Mouse (Mus musculus) liver, embryonic 14.5 days (tissue): Measurements from ENCODE around the gene Rps26. TPM values are rescaled to one million over a fixed set of nuclear protein-coding genes. Genes with fewer than 3 reads are reported as not detected.

ENCODE experiments used
- ATAC-seq: fragments of 200-750 bp; cut with Nextera tagmentation; 2 replicates; pipeline ENCODE4 v1.8.0; 2017; ENCODE audit warnings: moderate number of reproducible peaks, mild to moderate bottlenecking, moderate library complexity; ENCODE audit not compliant: insufficient read depth
- DNase-seq, 3 experiments: peaks; one replicate each; pipeline ENCODE4 v3.0.0-alpha.2; 2012 to 2013; ENCODE audit warnings: low read depth in 3 of 3, low spot score in 3 of 3
- H3K27ac ChIP-seq: fragments of 300-500 bp; sonication (generic); 2 replicates; pipeline ENCODE4 v1.5.1; 2014; ENCODE audit warnings: moderate library complexity, mild to moderate bottlenecking, control low read depth, inconsistent platforms
- H3K27me3 ChIP-seq: fragments of 300-500 bp; sonication (generic); 2 replicates; pipeline ENCODE4 v1.6.1; 2014; ENCODE audit warnings: mild to moderate bottlenecking, low read length, moderate library complexity; ENCODE audit not compliant: control insufficient read depth, insufficient read depth
- H3K36me3 ChIP-seq: fragments of 300-500 bp; sonication (generic); replicated peaks from 2 replicates; pipeline ENCODE4 v1.6.1; 2014; ENCODE audit warnings: low read depth; ENCODE audit not compliant: control insufficient read depth, insufficient read depth
- H3K4me1 ChIP-seq, 2 experiments: fragments of 200-500 bp in 1 of 2; fragments of 300-500 bp in 1 of 2; sonication (generic) in 1 of 2; replicated peaks; 2 replicates each; pipeline ENCODE4 v1.6.1; 2012 to 2014; ENCODE audit warnings: antibody characterized with exemption in 1 of 2, inconsistent platforms in 1 of 2, low read length in 1 of 2; ENCODE audit not compliant: control insufficient read depth in 2 of 2, insufficient read depth in 2 of 2
- H3K4me2 ChIP-seq: fragments of 300-500 bp; sonication (generic); 2 replicates; pipeline ENCODE4 v1.6.1; 2014; ENCODE audit warnings: low read depth, mild to moderate bottlenecking, control low read depth, moderate library complexity
- H3K4me3 ChIP-seq, 2 experiments: fragments of 200-500 bp in 1 of 2; fragments of 300-500 bp in 1 of 2; sonication (generic) in 1 of 2; 2 replicates each; pipeline ENCODE4 v1.5.1; 2012 to 2014; ENCODE audit warnings: low read depth in 2 of 2, low read length in 2 of 2, mild to moderate bottlenecking in 2 of 2, control low read depth in 1 of 2, inconsistent platforms in 1 of 2, moderate library complexity in 1 of 2; ENCODE audit not compliant: insufficient read depth in 1 of 2
- H3K9ac ChIP-seq: fragments of 300-500 bp; sonication (generic); replicated peaks from 2 replicates; pipeline ENCODE4 v1.6.1; 2014; ENCODE audit warnings: mild to moderate bottlenecking, control low read depth, moderate library complexity
- H3K9me3 ChIP-seq: fragments of 300-500 bp; sonication (generic); 2 replicates; pipeline ENCODE4 v1.6.1; 2016; ENCODE audit warnings: low read length, mixed read lengths; ENCODE audit not compliant: control insufficient read depth
- CTCF ChIP-seq: IDR thresholded peaks from 2 replicates; pipeline ENCODE4 v1.5.1; 2016; ENCODE audit warnings: antibody characterized with exemption, low read depth, control low read depth
- EP300 ChIP-seq: IDR thresholded peaks from 2 replicates; pipeline ENCODE4 v1.6.1; 2016; ENCODE audit warnings: antibody characterized with exemption, low read depth
- WGBS: fragments of 180-500 bp; shearing (Covaris S2); extraction: QIAGEN DNeasy Blood & Tissue Kit; methylation state at CpG from one replicate; pipeline ENCODE4 v1.1.7; 2014; ENCODE audit not compliant: insufficient replicate concordance; 5-methylcytosine and 5-hydroxymethylcytosine counted together
- polyA plus RNA-seq, 2 experiments: library from polyadenylated mRNA; depleted of rRNA in 1 of 2; stranded (reverse) in 1 of 2; unstranded in 1 of 2; fragments of >200 nt; fragmentation: Nextera tagmentation in 1 of 2; extraction: Ambion mirVana in 1 of 2; gene quantifications; 2 replicates each; pipeline versions ENCODE4 v1.2.1 to v1.2.3; 2012 to 2014

Gene Rps26
- polyA plus RNA-seq, 2 experiments, result 643 to 867 TPM

DNA sequence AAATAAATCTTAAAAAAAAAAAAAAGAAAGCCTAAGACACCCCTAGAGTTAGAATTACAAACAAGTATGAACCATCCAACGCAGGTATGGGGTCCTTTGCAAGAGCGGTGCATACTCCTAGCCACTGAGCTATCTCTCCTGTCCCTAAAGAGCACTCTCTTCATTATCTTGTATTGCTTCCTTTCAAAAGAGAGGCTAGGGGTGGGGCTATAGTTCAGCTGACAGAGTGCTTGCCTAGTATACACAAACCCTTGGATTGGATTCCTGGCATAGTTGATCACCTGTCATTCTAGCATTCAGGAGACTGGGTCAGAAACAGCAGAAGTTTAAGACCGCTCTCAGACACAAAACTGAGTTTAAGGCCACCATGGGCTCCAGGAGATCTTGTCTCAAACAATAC, 28.7 kb upstream of the Rps26 start:
- no peak overlapping the region for H3K4me3 ChIP-seq
- no peaks in the 10 kb centered on the region for H3K9me3 ChIP-seq
- no peaks in the 10 kb centered on the region; the same call in 1 of the 2 replicates for H3K27me3 ChIP-seq
- ATAC-seq (peak; percentile 49; the same call in 1 of the 2 replicates), DNase-seq (no peak)
- TF ChIP-seq CTCF, result no peak
- TF ChIP-seq EP300, result no peak
- no peak overlapping the region for H3K27ac ChIP-seq
- H3K4me1 ChIP-seq, result peaks cover 4 to 10% of the 10 kb centered on the region in 2 experiments
- no peak overlapping the region for H3K9ac ChIP-seq
- no peak overlapping the region for H3K4me2 ChIP-seq
- WGBS, result 28% methylated on average over 3 of the region's 3 CpGs
- H3K36me3 ChIP-seq, result no peaks in the 10 kb centered on the region

DNA sequence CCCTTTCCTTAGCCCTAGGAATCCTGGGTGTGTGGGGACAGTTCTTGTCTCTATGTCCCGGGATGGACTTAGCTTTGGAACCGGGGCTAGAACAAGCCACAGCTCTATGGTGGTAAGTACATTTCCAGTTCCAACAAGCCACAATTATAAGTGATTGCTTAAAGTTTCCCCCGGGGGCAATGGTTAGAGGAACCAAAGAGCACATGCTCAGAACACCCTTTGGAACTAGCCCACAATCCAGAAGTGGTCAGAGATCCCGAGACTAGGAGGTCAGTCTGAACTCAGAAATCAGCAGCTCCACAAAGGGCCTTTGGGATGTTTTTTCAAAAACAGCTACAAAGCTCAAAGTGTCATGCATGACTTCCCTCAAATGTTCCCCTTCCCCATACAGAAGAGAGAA, 27.3 kb upstream of the Rps26 start:
- no peak for TF ChIP-seq CTCF
- no peak for TF ChIP-seq EP300
- ATAC-seq (no peak), DNase-seq (no peak)
- 53% methylated on average over 4 of the region's 4 CpGs for WGBS
- Histone ChIP-seq H3K27me3 (no peaks in the 10 kb centered on the region; the same call in 1 of the 2 replicates), H3K9me3 (no peaks in the 10 kb centered on the region), H3K36me3 (no peaks in the 10 kb centered on the region), H3K27ac (no peak overlapping the region), H3K4me1 (peaks cover 4 to 10% of the 10 kb centered on the region in 2 experiments), H3K4me3 (no peak overlapping the region), H3K4me2 (no peak overlapping the region), H3K9ac (no peak overlapping the region)

DNA sequence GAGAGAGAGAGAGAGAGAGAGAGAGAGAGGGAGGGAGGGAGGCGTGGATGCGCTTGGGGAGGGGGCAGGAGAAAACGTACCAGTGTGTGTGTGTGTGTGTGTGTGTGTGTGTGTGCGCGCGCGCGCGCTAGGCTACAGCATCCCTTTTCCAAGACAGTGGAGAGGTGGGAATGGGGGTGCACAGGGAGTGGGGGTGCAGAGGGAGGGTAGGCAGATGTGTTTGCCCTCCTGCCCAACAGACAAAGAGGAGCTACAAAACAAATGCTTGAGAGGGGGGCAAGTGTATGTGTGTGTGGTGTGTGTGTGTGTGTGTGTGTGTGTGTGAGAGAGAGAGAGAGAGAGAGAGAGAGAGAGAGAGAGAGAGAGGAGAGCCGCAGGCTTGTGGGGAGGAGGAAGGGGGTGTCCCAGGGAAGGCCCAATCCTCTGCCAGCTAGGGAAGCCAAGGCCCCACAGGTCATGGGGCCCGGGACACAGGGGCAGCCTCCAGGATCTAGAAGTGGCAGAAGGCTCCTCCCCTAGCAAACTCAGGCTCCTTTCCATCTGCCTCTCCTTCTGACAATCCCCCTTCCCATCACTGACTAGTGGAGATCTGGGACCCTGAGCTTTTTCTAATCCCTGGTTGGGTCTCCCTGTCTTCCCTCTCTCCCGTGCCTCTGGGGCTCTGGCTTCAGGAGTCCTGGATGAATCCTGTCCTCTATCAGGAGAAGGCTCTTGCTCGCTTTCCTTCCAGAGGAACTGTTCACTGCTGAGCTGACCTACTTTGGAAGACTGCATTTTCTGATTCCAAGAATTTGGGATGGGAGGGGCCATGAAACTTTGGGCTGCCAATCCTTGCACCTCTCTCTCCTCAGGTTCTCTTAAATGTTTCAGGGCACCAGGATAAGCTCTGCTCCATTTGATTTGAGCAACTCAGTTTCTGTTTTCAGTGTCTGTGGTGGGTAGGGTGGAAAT, 19.9 kb upstream of the Rps26 start:
- no peaks in the 10 kb centered on the region for H3K9me3 ChIP-seq
- H3K27me3 ChIP-seq, result peaks cover 18% of the 10 kb centered on the region
- peaks cover 3 to 9% of the 10 kb centered on the region in 2 experiments; a peak in 3 of 4 replicates for H3K4me1 ChIP-seq
- H3K9ac ChIP-seq, result no peak overlapping the region
- 24% methylated on average over 12 of the region's 13 CpGs for WGBS
- DNase-seq (no peak), ATAC-seq (no peak; the same call in 1 of the 2 replicates)
- TF ChIP-seq CTCF (no peak), EP300 (no peak)
- H3K36me3 ChIP-seq, result no peaks in the 10 kb centered on the region
- H3K4me3 ChIP-seq, result peak overlapping the region in 1 of 2 experiments; percentile 34; a peak in 1 of 4 replicates
- H3K27ac ChIP-seq, result no peak overlapping the region
- peak overlapping the region; percentile 75 for H3K4me2 ChIP-seq

GRCm38 (mm10) chr10:128645111-128646011, 18.8 kb upstream of the Rps26 start, which contains the start of gene Ikzf4:
Gene Ikzf4 (minus strand): TSS chr10:128645991.
- peaks cover 3 to 9% of the 10 kb centered on the region in 2 experiments; a peak in 3 of 4 replicates for H3K4me1 ChIP-seq
- ATAC-seq, result peak; percentile 62
- H3K27me3 ChIP-seq, result peaks cover 18% of the 10 kb centered on the region
- no peak within 1 kb of the TSS for H3K27ac ChIP-seq
- peak within 1 kb of the TSS; percentile 55 for H3K9ac ChIP-seq
- 6% methylated on average over 36 of the region's 36 CpGs for WGBS
- H3K36me3 ChIP-seq, result no peaks in the 10 kb centered on the region
- H3K9me3 ChIP-seq, result no peaks in the 10 kb centered on the region
- no peak for DNase-seq
- no peak for TF ChIP-seq EP300
- no peak for TF ChIP-seq CTCF
- H3K4me3 ChIP-seq, result peak within 1 kb of the TSS; percentile 34 to 47
- peak within 1 kb of the TSS; percentile 75 for H3K4me2 ChIP-seq

GRCm38 (mm10) chr10:128642749-128643148, 16.2 kb upstream of the Rps26 start:
- TF ChIP-seq EP300 (no peak), CTCF (no peak)
- H3K9me3 ChIP-seq, result no peaks in the 10 kb centered on the region
- H3K4me2 ChIP-seq, result no peak overlapping the region
- 53% methylated on average over 6 of the region's 6 CpGs for WGBS
- DNase-seq (no peak), ATAC-seq (no peak)
- H3K4me1 ChIP-seq, result peaks cover 3 to 9% of the 10 kb centered on the region in 2 experiments; a peak in 3 of 4 replicates
- no peak overlapping the region for H3K4me3 ChIP-seq
- H3K27ac ChIP-seq, result no peak overlapping the region
- H3K9ac ChIP-seq, result no peak overlapping the region
- peaks cover 18% of the 10 kb centered on the region for H3K27me3 ChIP-seq
- H3K36me3 ChIP-seq, result no peaks in the 10 kb centered on the region
